Mouse (Mus musculus): ENCODE data around the gene Frmd6.

The Frmd6 gene

GRCm38 (mm10) chr12:70824729-70825650 lies at the start of gene Frmd6:
Gene Frmd6 (plus strand): TSS chr12:70825514.
- in situ Hi-C loops (cut with MboI, MseI), result loop anchor here (5.0 kb wide), 1 partner anchor 87 kb away; no protein-coding TSS in a partner anchor

GRCm38 (mm10) chr12:70775609-70776008 lies 49.7 kb upstream of the Frmd6 start:
- in situ Hi-C loops (cut with MboI, MseI), result no loop called here

- in situ Hi-C loops (cut with MboI, MseI), result no loop called here
Observed at GRCm38 (mm10) chr12:70776683-70777082, 48.6 kb upstream of the Frmd6 start.

DNA sequence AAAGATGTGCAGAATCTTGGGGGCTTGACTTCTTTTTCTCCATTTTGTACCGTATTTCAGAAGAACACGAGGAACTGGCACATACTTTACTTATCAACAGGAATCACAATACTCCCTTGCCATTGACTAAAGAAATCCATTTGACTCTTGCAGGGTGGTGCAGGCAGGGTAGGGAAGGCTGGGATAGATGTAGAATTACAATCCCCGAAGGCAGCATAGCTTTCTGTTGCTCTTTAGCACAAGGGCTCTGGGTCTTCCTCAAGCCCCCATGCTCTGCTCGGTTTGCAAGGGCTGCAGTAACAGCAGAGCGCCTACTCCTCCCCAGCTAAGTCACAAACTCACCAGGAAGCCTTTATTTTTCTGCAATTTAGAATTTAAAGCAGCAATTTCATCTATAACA lies 47.8 kb upstream of the Frmd6 start:
- in situ Hi-C loops (cut with MboI, MseI), result no loop called here

- in situ Hi-C loops (cut with MboI, MseI), result no loop called here
Observed at GRCm38 (mm10) chr12:70777866-70778265, 47.4 kb upstream of the Frmd6 start.

DNA sequence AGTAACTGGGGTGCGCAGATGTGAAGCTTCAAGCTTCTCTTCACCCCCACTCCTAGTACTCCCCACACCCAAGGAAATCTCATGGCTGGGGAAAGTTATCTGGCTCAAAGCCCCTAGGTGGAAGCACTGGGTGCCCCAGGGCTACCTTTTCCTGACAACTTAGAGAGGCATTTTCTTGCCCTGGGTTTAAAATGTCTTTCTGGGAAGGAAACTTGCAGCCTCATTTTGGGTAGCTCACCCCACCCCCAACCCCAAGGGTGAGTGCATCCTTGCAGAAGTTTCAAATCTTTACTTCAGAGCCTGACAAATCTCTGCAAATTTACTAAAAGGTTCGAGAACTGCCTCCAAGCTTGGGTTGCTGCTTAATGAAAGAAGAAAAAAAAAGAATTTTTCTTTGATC lies 47.0 kb upstream of the Frmd6 start:
- in situ Hi-C loops (cut with MboI, MseI), result no loop called here

- in situ Hi-C loops (cut with MboI, MseI), result no loop called here
Observed at GRCm38 (mm10) chr12:70778724-70779123, 46.6 kb upstream of the Frmd6 start.

DNA sequence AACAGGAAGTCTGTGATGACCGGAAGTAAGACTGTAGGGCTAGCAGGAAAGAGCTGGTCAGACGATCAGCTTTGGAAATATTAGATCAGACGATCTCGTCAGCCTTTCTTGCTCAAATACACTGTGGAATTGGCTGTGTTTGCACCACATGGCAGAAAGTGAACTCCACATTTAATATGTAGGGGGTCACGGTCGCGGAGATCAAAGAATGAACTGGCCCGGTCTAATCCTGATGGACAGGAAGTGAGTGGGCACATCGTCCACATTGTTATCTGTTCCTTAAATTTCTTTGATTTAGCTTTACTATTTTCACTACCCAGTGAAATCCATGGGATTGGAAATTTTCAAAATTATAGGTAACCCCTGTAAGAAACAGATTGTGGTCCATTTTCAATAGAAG lies 42.3 kb upstream of the Frmd6 start:
- in situ Hi-C loops (cut with MboI, MseI), result no loop called here

DNA sequence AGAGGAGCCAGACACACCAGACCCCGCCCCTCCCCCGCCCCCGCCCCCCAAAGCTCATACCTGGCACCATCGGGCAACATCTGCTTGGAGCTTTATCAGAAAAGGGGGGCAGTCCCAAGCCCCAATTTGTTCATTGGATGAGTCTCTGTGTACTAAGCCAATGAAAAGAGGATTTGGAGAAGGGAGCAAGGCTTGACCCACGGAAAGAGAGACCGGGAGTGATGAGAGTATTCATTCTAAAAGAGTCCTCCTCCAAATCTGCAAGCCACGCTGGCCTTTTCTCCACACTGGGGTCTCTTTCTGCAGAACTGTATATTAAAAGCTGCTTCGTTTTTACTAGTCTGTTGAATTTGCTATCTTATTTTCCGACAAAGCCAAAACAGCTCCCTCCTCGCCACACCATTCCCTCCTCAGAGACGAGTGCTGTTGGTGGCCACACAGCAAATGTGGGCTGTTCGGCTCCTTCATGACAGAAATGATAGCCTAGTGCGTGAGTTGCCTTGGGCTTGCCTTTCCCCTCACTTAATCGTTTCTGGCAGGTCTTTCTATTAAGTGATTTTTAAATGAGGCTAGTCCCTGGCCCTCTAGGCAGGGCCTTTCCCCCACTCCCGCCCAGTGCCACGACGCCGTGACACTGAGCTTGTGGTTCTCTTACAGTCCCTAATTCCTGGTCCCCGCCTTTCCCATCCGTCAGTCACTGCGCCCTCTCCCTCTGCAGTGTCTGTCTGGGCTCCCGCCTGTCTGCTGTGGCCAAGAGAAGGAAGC lies 41.7 kb upstream of the Frmd6 start:
- in situ Hi-C loops (cut with MboI, MseI), result no loop called here

GRCm38 (mm10) chr12:70784240-70784705 lies 41.0 kb upstream of the Frmd6 start:
- in situ Hi-C loops (cut with MboI, MseI), result no loop called here

DNA sequence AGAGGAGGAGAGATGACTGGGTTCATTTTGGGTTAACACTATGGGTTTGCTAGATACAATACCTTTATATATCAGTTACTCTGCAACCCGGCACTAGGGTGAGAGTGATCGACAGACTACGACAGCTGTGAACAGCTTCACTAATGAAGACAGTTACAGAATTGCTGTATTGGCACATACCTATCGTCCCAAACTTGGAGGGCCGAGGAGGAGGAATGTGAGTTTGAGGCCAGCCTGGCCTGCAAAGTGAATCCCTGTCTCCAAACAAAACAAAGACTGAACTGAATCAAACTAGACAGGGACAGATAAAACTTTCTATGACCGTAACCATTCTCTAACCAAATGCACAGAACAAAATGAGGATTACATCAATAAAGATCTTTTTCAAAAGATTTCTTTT lies 36.0 kb upstream of the Frmd6 start:
- in situ Hi-C loops (cut with MboI, MseI), result no loop called here

- in situ Hi-C loops (cut with MboI, MseI), result no loop called here
Observed at GRCm38 (mm10) chr12:70793291-70793690, 32.0 kb upstream of the Frmd6 start.

GRCm38 (mm10) chr12:70794543-70795388 lies 30.5 kb upstream of the Frmd6 start:
- in situ Hi-C loops (cut with MboI, MseI), result no loop called here

DNA sequence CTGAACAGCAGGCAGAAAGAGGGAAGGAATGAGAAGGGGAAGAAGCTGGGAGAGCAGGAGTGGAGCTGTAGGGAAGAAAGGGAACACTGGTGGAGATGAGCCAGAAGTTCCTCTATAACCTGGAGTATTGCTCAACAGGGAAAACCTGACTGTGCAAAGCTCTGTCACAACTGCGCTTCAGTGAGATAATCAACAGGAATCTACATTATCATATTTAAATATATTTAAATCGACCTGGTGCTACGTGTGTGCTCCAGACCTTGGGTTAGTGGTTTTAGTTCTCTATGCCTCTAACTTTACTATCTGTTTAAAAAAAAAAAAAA lies 30.0 kb upstream of the Frmd6 start:
- in situ Hi-C loops (cut with MboI, MseI), result no loop called here

DNA sequence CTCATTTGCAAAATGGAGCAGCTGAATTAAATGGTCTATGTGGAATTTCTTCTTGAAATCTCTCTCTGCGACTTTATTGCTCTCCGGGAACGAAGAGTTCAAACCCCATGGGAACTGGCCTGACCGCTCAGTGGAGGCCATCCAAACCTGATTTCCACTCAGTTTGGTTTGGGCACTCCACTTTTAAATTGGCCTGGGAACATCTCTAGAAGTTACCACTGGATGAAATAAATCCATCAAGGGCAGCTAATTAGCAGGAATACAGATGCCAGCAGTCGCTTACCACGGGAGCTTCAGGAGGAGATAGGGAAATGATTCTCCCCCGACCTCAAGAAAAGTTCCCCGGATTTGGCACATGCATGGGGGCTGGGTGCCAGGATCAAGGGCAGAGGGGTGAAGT lies 26.8 kb upstream of the Frmd6 start:
- in situ Hi-C loops (cut with MboI, MseI), result no loop called here

GRCm38 (mm10) chr12:70799231-70800002 lies 25.9 kb upstream of the Frmd6 start:
- in situ Hi-C loops (cut with MboI, MseI), result no loop called here

- in situ Hi-C loops (cut with MboI, MseI), result no loop called here
Observed at GRCm38 (mm10) chr12:70800086-70800485, 25.2 kb upstream of the Frmd6 start.

GRCm38 (mm10) chr12:70801361-70801760 lies 24.0 kb upstream of the Frmd6 start:
- in situ Hi-C loops (cut with MboI, MseI), result no loop called here

DNA sequence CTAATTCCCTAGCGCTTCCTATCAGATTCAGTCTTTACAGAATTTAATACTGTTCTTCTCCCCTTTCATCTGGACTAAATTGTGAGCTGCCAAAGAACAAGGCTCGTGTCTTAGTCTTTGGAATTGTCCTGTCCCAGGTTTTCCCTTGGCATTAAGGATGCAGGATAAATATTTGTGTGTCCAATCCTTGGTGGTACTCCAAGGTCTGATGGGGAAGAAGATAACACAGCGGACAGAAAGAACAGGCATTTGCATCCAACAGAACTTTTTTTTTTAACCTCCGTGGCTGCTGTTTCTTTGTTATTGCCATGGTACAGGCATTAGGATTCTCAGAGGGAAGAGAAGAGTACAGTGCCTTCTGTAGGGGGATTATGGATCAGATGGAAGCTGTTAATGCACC lies 21.8 kb upstream of the Frmd6 start:
- in situ Hi-C loops (cut with MboI, MseI), result no loop called here

DNA sequence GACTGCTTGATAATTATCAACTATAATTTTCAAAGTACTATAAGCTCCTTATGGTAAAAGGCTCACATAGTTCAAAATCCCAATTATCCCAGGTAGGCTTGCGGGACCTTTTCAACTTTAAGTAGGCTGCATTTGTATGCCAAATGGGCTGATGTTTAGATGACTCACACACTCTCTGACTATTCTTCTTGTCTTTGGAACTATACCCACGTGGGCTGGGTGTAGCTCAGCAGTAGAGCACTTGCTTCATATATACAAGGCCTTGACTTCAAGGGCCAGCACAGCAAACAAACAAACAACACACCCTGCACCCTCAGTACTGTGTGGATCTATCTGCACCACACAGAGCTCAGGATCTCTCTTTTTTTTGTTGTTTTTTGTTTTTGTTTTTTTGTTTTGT lies 20.3 kb upstream of the Frmd6 start:
- in situ Hi-C loops (cut with MboI, MseI), result no loop called here

GRCm38 (mm10) chr12:70807543-70807942 lies 17.8 kb upstream of the Frmd6 start:
- in situ Hi-C loops (cut with MboI, MseI), result no loop called here

All from T-helper 2 cell (primary cell).